Mouse (Mus musculus) liver, embryonic 14.5 days (tissue): ENCODE data around the gene Rbbp9. TPM values are rescaled to one million over a fixed set of nuclear protein-coding genes. Genes with fewer than 3 reads are reported as not detected.
"Not testable (repeated sequence)": the region's sequence is repeated elsewhere in the genome, so short reads cannot be mapped to it uniquely, and the experiment has no call there.

Source experiments
- ATAC-seq: fragments of 200-750 bp; cut with Nextera tagmentation; 2 replicates; pipeline ENCODE4 v1.8.0; 2017; ENCODE audit warnings: moderate number of reproducible peaks, mild to moderate bottlenecking, moderate library complexity; ENCODE audit not compliant: insufficient read depth
- DNase-seq, 3 experiments: peaks; one replicate each; pipeline ENCODE4 v3.0.0-alpha.2; 2012 to 2013; ENCODE audit warnings: low read depth in 3 of 3, low spot score in 3 of 3
- H3K27ac ChIP-seq: fragments of 300-500 bp; sonication (generic); 2 replicates; pipeline ENCODE4 v1.5.1; 2014; ENCODE audit warnings: moderate library complexity, mild to moderate bottlenecking, control low read depth, inconsistent platforms
- H3K27me3 ChIP-seq: fragments of 300-500 bp; sonication (generic); 2 replicates; pipeline ENCODE4 v1.6.1; 2014; ENCODE audit warnings: mild to moderate bottlenecking, low read length, moderate library complexity; ENCODE audit not compliant: control insufficient read depth, insufficient read depth
- H3K36me3 ChIP-seq: fragments of 300-500 bp; sonication (generic); replicated peaks from 2 replicates; pipeline ENCODE4 v1.6.1; 2014; ENCODE audit warnings: low read depth; ENCODE audit not compliant: control insufficient read depth, insufficient read depth
- H3K4me1 ChIP-seq, 2 experiments: fragments of 200-500 bp in 1 of 2; fragments of 300-500 bp in 1 of 2; sonication (generic) in 1 of 2; replicated peaks; 2 replicates each; pipeline ENCODE4 v1.6.1; 2012 to 2014; ENCODE audit warnings: antibody characterized with exemption in 1 of 2, inconsistent platforms in 1 of 2, low read length in 1 of 2; ENCODE audit not compliant: control insufficient read depth in 2 of 2, insufficient read depth in 2 of 2
- H3K4me2 ChIP-seq: fragments of 300-500 bp; sonication (generic); 2 replicates; pipeline ENCODE4 v1.6.1; 2014; ENCODE audit warnings: low read depth, mild to moderate bottlenecking, control low read depth, moderate library complexity
- H3K4me3 ChIP-seq, 2 experiments: fragments of 200-500 bp in 1 of 2; fragments of 300-500 bp in 1 of 2; sonication (generic) in 1 of 2; 2 replicates each; pipeline ENCODE4 v1.5.1; 2012 to 2014; ENCODE audit warnings: low read depth in 2 of 2, low read length in 2 of 2, mild to moderate bottlenecking in 2 of 2, control low read depth in 1 of 2, inconsistent platforms in 1 of 2, moderate library complexity in 1 of 2; ENCODE audit not compliant: insufficient read depth in 1 of 2
- H3K9ac ChIP-seq: fragments of 300-500 bp; sonication (generic); replicated peaks from 2 replicates; pipeline ENCODE4 v1.6.1; 2014; ENCODE audit warnings: mild to moderate bottlenecking, control low read depth, moderate library complexity
- H3K9me3 ChIP-seq: fragments of 300-500 bp; sonication (generic); 2 replicates; pipeline ENCODE4 v1.6.1; 2016; ENCODE audit warnings: low read length, mixed read lengths; ENCODE audit not compliant: control insufficient read depth
- CTCF ChIP-seq: IDR thresholded peaks from 2 replicates; pipeline ENCODE4 v1.5.1; 2016; ENCODE audit warnings: antibody characterized with exemption, low read depth, control low read depth
- EP300 ChIP-seq: IDR thresholded peaks from 2 replicates; pipeline ENCODE4 v1.6.1; 2016; ENCODE audit warnings: antibody characterized with exemption, low read depth
- WGBS: fragments of 180-500 bp; shearing (Covaris S2); extraction: QIAGEN DNeasy Blood & Tissue Kit; methylation state at CpG from one replicate; pipeline ENCODE4 v1.1.7; 2014; ENCODE audit not compliant: insufficient replicate concordance; 5-methylcytosine and 5-hydroxymethylcytosine counted together
- polyA plus RNA-seq, 2 experiments: library from polyadenylated mRNA; depleted of rRNA in 1 of 2; stranded (reverse) in 1 of 2; unstranded in 1 of 2; fragments of >200 nt; fragmentation: Nextera tagmentation in 1 of 2; extraction: Ambion mirVana in 1 of 2; gene quantifications; 2 replicates each; pipeline versions ENCODE4 v1.2.1 to v1.2.3; 2012 to 2014

Gene Rbbp9
- polyA plus RNA-seq, 2 experiments = 4.6 to 8.5 TPM

GRCm38 (mm10) chr2:144593036-144593435, 42.4 kb upstream of the Rbbp9 start:
- 59% methylated on average over 8 of the region's 8 CpGs for WGBS
- ATAC-seq, H3K27me3 ChIP-seq, H3K9me3 ChIP-seq, H3K4me1 ChIP-seq, H3K36me3 ChIP-seq, H3K9ac ChIP-seq, DNase-seq, H3K4me2 ChIP-seq, H3K27ac ChIP-seq, H3K4me3 ChIP-seq: not testable (repeated sequence)
- TF ChIP-seq CTCF = peak; percentile 30; the same call in 1 of the 2 replicates

GRCm38 (mm10) chr2:144588723-144589122, 38.1 kb upstream of the Rbbp9 start:
- H3K9ac ChIP-seq = no peak overlapping the region
- no peak for DNase-seq
- no peak overlapping the region for H3K27ac ChIP-seq
- peaks cover 0 to 3% of the 10 kb centered on the region in 2 experiments; a peak in 2 of 4 replicates for H3K4me1 ChIP-seq
- no peak overlapping the region for H3K4me3 ChIP-seq
- no peaks in the 10 kb centered on the region for H3K9me3 ChIP-seq
- H3K36me3 ChIP-seq = peaks cover 36% of the 10 kb centered on the region
- H3K27me3 ChIP-seq = no peaks in the 10 kb centered on the region
- no peak for ATAC-seq
- TF ChIP-seq EP300 (no peak), CTCF (peak; percentile 73)
- WGBS = 77% methylated on average over 4 of the region's 4 CpGs
- H3K4me2 ChIP-seq = no peak overlapping the region

- DNase-seq (peak; percentile 95 to 96 (median 96)), ATAC-seq (peak; percentile 99)
- WGBS = under 1% methylated on average over 44 of the region's 44 CpGs
- peak within 1 kb of the TSS; percentile 94 for H3K9ac ChIP-seq
- TF ChIP-seq EP300 (no peak), CTCF (no peak)
- peak within 1 kb of the TSS; percentile 91 to 92 for H3K4me3 ChIP-seq
- H3K4me1 ChIP-seq = peaks cover 0 to 4% of the 10 kb centered on the region in 2 experiments; a peak in 3 of 4 replicates
- H3K27me3 ChIP-seq = no peaks in the 10 kb centered on the region
- no peaks in the 10 kb centered on the region; the same call in none of the 2 replicates for H3K36me3 ChIP-seq
- H3K4me2 ChIP-seq = peak within 1 kb of the TSS; percentile 93
- no peaks in the 10 kb centered on the region for H3K9me3 ChIP-seq
- H3K27ac ChIP-seq = peak within 1 kb of the TSS; percentile 82
Measured at GRCm38 (mm10) chr2:144555820-144556552, 5.3 kb upstream of the Rbbp9 start, which contains the start of gene Sec23b. Sec23b (plus strand) TSS chr2:144556229.

GRCm38 (mm10) chr2:144555286-144555819, 4.7 kb upstream of the Rbbp9 start:
- H3K27me3 ChIP-seq = no peaks in the 10 kb centered on the region
- 1% methylated on average over 14 of the region's 14 CpGs for WGBS
- peak overlapping the region; percentile 94 for H3K9ac ChIP-seq
- ATAC-seq = 0 out of 2 replicates have a peak, but pooled peaks have one; percentile 3
- TF ChIP-seq EP300 = no peak
- peak overlapping the region; percentile 91 to 92 for H3K4me3 ChIP-seq
- no peaks in the 10 kb centered on the region for H3K9me3 ChIP-seq
- peak in 1 of 3 experiments; percentile 13 for DNase-seq
- H3K27ac ChIP-seq = peak overlapping the region; percentile 82
- peak overlapping the region; percentile 88 for H3K4me2 ChIP-seq
- peaks cover 0 to 4% of the 10 kb centered on the region in 2 experiments; a peak in 3 of 4 replicates for H3K4me1 ChIP-seq
- H3K36me3 ChIP-seq = no peaks in the 10 kb centered on the region; the same call in none of the 2 replicates

- H3K9ac ChIP-seq = no peak overlapping the region
- WGBS = 78% methylated on average over 3 of the region's 3 CpGs
- no peak for TF ChIP-seq CTCF
- no peak for TF ChIP-seq EP300
- H3K4me2 ChIP-seq = no peak overlapping the region
- H3K4me3 ChIP-seq = no peak overlapping the region
- no peak for ATAC-seq
- no peaks in the 10 kb centered on the region for H3K36me3 ChIP-seq
- no peaks in the 10 kb centered on the region for H3K27me3 ChIP-seq
- no peak overlapping the region for H3K27ac ChIP-seq
- H3K9me3 ChIP-seq = no peaks in the 10 kb centered on the region
- peaks cover 2 to 4% of the 10 kb centered on the region in 2 experiments; a peak in 3 of 4 replicates for H3K4me1 ChIP-seq
- no peak for DNase-seq
Measured at GRCm38 (mm10) chr2:144553905-144554304, 3.2 kb upstream of the Rbbp9 start.
